Mouse (Mus musculus) layer of hippocampus, postnatal 25 days (tissue): ENCODE data around the gene Sestd1. TPM values are rescaled to one million over a fixed set of nuclear protein-coding genes. Genes with fewer than 3 reads are reported as not detected.

Source experiments
- DNase-seq, 2 experiments: peaks; one replicate each; pipeline ENCODE4 v3.0.0; 2022; ENCODE audit warnings: mixed read lengths in 2 of 2, low spot score in 1 of 2; ENCODE audit errors: extremely low spot score in 1 of 2
- total RNA-seq, 2 experiments: library from RNA; stranded (reverse); gene quantifications; 2 replicates each; pipeline ENCODE4 v1.2.3; 2021

Gene Sestd1
- total RNA-seq, 2 experiments from 2014 or later, result 37.3 to 45.0 TPM

- no peak for DNase-seq
Observed at GRCm38 (mm10) chr2:77236860-77237259, 43.5 kb downstream of the Sestd1 start.

- no peak for DNase-seq
Observed at GRCm38 (mm10) chr2:77235896-77236295, 44.5 kb downstream of the Sestd1 start.

DNA sequence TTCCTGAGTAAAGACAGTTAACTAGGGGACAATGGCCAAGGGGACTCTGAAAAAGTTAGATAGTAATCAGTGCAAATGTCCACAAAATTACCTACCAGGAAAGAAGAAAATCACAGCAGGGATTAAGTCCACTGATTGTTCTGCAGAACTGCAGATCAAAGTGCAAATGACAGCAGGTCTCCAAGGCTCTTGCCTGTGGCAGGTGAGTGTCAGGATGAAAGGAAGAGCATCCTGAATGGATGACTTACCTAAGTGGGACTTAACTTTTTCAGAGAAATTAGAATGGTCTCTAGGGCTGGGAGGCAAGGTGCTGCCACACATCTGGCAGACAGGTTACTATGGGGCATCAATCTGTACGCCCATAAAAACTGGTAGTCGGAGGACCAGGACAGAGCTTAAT, 47.8 kb downstream of the Sestd1 start:
- no peak for DNase-seq

- DNase-seq, result no peak
Observed at GRCm38 (mm10) chr2:77220960-77221359, 59.4 kb downstream of the Sestd1 start.

- no peak for DNase-seq
Observed at GRCm38 (mm10) chr2:77212885-77213284, 67.5 kb downstream of the Sestd1 start.

DNA sequence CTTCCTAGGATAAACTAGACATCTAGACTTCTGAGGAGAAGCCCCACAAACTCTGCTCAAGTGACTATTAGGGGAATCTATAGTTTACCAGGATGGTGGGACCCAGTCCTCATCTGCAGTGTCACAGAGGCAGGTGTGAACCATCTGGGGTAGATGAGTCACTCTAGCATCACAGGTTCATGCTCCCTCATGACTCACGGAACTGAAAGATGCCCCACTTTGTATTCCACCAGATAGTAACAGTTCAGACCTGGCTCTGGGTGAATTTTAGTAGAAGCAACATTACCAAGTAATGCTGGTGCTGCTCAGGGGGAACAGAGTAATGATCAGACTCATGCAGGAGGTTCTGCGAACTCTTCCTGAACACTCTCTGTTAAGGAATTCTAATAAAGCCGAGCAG, 73.4 kb downstream of the Sestd1 start:
- no peak for DNase-seq

GRCm38 (mm10) chr2:77203916-77204315, 76.5 kb downstream of the Sestd1 start:
- no peak for DNase-seq

DNA sequence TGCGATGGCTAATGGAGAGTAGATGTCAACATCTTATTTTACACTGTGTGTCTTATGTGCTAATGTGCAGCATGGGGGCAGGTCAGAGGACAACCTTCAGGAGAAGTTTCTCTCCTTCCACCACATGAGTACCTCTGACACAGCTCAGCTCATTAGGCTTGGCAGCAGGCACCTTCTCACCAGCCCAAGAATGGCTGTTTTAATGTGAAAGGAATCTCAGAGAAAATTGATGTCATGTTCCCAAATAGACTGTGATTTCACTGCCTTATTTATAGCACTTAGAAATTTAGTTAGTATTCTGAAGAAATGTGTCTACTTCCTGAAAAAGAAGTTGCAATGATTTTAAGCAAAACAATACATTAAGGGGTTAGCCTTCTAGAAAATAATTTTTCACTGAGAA, 78.5 kb downstream of the Sestd1 start:
- DNase-seq, result no peak

- DNase-seq, result no peak
Observed at GRCm38 (mm10) chr2:77200958-77201614, 79.3 kb downstream of the Sestd1 start.

DNA sequence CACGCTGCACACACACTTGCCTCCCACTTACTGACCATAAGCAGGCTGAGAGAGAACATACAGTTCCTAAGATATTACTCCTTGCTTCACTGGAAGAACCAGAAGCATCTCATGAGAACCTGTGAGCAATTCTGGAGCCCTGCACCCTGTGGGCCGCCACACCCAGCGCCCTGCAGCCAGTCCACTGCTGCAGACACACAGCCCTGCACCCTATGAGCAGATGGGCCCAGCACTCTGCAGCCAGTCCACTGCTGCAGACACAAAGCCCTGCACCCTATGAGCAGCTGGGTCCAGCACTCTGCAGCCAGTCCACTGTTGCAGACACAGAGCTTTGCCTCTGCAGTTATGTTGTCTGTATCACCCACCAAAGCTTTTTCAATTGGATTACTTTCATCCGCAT, 80.0 kb downstream of the Sestd1 start:
- DNase-seq, result no peak

DNA sequence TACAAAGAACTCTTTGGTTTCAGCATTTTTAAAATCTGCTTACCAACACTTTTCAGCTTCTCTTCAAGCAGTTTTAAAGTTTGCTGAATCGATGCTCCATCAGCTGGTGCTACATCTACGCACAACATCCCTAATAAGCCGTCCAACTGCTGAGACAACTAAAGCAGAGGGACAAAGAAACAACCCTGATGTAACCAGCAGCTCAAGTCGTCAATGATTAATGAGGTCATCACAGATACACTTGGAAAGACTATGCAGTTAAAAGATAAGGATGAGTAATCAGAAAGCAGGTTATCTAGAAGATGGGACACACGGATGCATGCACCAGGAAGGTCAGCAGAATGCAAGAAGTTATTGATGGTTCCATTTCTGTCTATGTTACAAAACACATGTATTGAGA, 82.1 kb downstream of the Sestd1 start:
- no peak for DNase-seq

- DNase-seq, result no peak
Observed at GRCm38 (mm10) chr2:77196819-77197218, 83.6 kb downstream of the Sestd1 start.

GRCm38 (mm10) chr2:77195056-77195455, 85.3 kb downstream of the Sestd1 start:
- DNase-seq, result no peak

DNA sequence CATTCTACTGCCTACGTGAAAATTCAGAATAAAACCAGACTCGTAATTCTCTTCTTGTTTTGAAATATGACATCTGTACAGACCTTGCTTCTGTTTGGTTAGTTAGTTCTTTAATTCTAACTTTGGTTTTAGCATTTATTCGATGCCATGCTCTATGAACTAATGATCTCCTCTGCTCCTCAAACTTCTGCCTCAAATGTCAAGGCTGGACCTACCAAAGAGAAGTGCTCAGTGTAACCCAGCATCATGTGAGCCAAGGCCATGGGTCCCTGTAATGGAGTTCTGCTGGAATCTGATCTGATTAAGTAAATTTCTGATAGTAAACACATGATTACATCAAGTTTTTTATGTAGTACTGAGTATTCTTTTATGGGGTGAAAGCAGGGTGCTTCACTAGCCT, 88.6 kb downstream of the Sestd1 start:
- no peak for DNase-seq

- no peak for DNase-seq
Observed at GRCm38 (mm10) chr2:77190891-77191290, 89.5 kb downstream of the Sestd1 start.

- no peak for DNase-seq
Observed at GRCm38 (mm10) chr2:77190301-77190700, 90.1 kb downstream of the Sestd1 start.

DNA sequence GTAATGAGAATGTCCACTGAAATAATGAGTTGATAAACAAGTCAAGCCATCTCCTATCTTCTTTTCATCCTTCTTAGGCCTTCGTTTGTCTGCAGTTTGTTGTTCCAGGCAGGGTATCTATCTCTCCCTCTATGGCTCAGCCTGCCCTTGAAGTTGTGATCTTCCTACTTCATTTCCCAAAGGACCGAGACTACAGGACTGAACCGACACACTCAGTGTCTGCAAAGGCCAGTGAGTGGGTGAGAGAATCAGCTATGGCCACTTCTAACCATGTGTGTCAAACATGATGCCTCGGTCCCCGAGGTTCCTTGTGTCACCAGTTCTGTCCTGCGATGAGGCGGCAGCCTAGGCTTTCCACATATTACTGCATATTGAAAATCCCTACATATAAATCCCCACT, 90.7 kb downstream of the Sestd1 start:
- DNase-seq, result no peak

DNA sequence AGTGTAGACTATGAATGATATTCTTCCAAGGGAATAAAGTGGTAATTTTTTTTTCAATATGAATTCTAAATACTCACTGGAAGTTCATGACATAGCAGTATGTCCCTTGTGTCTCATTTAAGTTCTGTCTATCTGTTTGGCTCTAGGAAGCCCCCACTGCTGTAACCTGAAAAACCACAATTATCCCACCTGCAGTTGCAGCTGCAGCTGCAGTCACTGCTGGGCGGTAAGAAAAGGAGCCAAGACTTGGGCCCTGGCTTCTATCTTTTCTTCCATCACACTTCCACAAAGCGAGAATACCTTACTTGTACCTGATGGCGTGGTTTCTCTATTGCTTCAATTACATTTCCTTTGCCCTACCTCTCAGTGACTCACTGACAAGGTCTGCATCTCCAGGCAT, 92.9 kb downstream of the Sestd1 start:
- DNase-seq, result no peak

- no peak for DNase-seq
Observed at GRCm38 (mm10) chr2:77186912-77187311, 93.5 kb downstream of the Sestd1 start.

- DNase-seq, result no peak
Observed at GRCm38 (mm10) chr2:77184049-77184571, 96.3 kb downstream of the Sestd1 start.

DNA sequence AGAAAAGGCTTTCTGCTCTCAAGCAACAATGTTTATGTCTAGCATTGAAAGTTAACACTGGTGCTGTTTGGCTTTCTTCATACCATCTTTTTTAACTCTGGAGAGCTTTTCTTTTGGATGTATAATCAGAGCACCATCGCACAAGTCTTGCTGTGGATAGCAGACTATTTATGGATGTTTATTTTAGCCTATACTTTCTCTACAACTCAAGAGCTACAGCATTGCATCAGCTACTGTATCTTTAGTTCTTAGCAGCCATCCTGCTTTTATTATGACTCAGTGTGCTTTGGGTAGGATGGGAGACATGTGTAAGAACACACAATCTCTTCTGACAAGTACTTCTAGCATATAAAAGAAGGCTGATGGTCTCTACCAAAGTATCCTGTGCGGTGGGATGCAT, 96.7 kb downstream of the Sestd1 start:
- DNase-seq, result no peak

- no peak for DNase-seq
Observed at GRCm38 (mm10) chr2:77182996-77183380, 97.4 kb downstream of the Sestd1 start.
